Mouse (Mus musculus) cerebral cortex, adult 2 months (tissue): Measurements from ENCODE around the gene Tmem235.

Source experiments
- WGBS: fragments of 180-500 bp; shearing (Covaris S2); methylation state at CpG from one replicate; pipeline ENCODE4 v1.1.7; 2018; 5-methylcytosine and 5-hydroxymethylcytosine counted together

The Tmem235 gene

DNA sequence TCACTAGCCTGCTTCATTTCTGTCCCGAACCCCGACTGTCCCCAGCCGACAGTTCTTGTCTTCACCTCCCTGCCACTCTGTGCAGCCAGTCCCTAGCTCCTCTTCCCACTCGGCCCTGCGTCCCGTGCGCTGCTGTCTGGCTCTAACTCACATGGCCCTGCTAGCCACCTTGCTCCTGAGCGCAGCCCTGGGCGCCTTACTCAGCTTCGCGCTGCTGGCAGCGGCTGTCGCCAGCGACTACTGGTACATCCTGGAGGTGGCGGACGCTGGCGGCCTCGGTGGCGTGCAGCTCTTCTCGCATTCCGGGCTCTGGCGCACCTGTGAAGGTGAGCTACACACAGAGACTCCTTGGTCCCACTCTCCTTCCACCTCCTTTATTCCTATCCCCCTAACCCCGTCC is at the start of gene Tmem235:
Gene Tmem235 (plus strand): TSS at position 152 of the 400 bp plus-strand sequence.
- WGBS, result 10% methylated on average over 23 of the region's 23 CpGs

DNA sequence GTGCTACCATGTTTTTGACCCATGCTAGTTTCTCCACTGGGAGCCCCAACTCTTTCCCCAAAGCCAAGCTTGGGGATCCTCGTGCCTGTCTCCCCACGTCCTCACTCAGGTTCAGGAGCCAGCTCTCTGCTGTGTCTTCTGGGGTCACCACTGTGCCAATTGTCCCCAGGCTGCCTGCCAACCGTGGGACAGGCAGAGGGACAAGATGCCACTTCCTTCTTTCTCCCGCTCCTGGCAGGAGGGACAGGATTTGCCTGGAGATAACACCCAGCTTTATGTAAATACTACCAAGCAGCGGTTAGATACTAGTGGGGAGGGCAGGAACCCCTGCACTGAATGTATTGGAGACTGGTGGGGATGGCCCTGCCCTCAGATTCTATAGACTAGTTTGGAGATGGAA is 46.7 kb upstream of the Tmem235 start:
- 65% methylated on average over 5 of the region's 5 CpGs for WGBS

DNA sequence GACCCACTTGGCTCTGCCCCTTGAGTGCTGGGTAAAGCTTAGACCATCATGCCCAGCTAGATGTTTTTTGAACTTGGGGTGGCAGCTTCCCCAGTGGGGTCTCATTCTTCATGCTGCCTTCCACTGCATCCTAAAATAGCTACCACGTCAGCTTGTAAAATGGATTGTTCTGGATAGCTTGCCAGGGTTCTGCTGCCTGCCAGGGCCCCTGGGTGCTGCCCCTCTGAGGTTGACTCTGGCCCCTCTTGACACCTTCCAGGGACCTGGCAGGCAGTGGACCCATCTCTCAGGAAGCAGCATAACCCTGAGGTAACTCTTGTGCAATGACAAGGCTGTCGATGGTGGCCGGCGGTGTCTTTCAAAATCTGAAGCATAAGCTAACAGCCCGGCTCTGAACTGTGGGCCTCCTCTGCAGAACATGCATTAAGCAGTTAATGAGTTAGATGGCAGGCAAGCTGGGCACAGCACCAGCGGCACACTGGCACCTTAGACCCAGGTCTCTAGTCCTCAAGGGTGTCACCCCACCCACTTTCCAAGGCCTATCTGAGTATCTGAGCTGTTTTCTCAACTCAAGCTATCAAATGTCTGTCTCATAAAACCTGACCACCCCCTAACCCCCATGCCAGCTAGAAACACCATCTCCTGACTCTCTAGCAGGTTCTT is 45.7 kb upstream of the Tmem235 start:
- 89% methylated on average over 6 of the region's 6 CpGs for WGBS

DNA sequence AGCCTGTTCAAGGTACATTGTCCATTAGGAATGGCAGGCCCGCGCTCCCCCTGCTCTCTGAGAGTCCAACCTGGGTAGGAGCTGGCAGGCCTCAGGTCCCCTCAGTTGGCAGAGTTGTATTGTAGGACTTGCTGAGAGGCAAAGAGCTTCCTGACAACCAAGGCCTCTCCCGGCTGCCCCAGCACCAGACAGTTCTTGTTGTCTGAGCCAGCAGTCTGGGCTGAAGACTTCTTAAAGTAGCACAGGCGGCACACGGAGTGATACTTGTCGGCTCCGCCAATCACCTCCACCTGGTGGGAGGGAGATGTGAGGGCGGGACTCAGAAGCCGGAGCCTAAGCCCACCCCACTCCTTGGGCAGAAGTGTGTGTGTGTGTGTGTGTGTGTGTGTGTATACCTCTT is 44.7 kb upstream of the Tmem235 start:
- WGBS, result 56% methylated on average over 9 of the region's 9 CpGs

DNA sequence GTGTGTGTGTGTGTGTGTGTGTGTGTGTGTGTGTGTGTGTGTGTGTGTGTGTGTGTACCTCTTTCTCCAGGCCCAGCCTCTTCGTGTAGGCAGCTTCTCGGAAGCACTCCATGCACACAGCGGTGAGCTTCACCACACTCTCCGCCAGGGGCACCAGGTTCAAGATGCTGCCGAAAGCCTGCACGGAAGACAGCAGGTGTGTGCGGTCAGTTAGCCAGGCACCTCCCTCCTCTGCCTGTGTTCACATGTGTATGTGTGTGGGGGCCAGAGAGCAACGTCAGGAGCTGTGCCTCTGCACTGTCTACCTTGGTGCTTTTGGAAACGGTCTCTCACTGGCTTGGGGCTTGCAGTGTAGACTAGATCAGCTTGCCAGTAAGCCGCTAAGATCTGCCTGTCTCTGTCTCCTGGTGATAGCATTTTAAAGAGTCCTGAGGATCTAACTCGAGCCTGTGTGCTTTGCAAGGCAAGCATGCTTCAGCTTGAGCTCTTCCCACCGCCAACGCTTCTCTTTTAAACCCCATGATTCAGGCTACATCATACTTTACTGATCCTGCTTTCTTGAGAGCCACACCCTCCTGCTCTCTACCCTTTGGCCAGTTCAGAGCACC is 44.1 kb upstream of the Tmem235 start:
- 75% methylated on average over 13 of the region's 13 CpGs for WGBS

DNA sequence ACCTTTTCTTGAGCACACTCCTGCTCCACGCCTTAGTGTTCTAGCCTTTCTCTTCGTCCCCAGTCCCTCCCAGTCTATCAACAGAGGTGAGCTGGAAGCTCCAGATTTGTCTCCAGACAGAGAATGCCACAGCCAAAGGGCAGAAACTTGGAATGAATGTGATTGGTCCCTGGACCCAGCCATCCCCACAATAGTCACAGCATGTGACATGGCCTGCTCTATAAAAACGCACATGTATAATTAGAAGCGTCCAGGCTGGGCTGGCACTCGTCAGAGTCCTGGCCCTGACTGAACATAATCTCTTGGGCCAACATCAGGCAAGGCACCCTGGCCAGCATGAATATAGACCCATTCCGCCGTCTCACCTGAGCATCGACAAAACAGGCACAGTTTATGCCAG is 41.5 kb upstream of the Tmem235 start:
- 53% methylated on average over 8 of the region's 8 CpGs for WGBS

DNA sequence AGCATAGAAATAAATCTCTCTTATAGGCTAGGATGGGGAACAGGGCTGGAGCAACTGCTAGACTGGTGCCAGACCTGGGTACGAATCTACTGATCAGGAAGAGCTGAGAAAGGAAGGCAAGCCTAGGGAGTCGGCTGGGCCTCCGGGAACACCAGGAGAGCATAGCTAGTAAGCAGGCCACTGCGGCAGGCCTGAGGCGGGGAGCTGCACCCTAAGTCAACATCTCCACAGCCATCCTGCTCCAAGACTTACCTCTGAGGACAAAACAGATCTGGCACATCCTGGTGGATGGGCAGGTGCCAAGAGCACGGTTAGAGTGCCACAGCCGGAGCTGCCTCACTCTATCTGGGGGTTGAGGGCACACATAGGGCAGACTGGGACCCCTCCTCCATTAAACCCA is 40.4 kb upstream of the Tmem235 start:
- WGBS, result 97% methylated on average over 7 of the region's 7 CpGs

DNA sequence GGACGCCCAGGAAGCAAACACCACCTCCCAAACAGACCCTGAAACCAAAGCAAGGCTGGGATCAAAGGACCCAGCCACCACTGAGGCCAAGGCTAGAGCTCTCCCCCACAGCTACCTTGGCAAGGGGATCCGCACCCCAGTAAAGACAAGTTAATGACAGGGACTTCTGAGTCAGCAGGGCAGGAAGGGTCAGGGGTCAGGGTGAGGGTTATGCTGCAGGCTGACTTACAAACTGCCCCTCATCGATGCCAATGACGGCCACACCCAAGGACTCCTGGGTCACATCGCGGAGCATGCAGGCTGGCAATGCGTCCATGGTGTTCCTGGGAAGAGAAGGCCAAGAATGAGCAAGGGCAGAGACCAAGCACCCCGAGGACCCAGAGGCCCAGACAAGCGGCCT is 38.7 kb upstream of the Tmem235 start:
- WGBS, result 94% methylated on average over 9 of the region's 9 CpGs

DNA sequence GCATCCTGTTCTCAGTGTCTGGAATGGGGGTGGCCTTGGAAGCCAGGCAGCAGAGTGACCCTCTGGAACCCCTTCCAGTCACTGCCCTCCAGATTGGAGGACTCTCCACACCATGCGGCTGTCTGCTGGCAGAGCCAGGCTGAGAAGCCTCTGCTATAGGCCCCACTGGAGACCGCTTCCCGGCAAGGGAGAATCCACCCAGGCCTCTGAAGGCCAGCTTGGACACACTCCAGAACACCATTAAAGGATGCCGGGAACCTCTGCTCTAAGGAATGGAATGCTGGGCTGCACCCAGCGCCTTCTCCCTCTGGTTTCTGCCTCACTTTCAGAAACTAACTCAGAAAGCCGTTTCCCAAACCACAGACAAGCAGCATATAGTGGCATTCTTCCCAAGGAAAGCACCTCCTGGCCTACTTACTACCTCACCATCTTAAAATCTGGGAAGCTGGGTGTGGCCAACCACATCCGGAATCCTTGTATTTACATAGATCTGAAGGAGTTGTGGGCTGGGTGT is 37.8 kb upstream of the Tmem235 start:
- WGBS, result 59% methylated on average over 7 of the region's 7 CpGs

DNA sequence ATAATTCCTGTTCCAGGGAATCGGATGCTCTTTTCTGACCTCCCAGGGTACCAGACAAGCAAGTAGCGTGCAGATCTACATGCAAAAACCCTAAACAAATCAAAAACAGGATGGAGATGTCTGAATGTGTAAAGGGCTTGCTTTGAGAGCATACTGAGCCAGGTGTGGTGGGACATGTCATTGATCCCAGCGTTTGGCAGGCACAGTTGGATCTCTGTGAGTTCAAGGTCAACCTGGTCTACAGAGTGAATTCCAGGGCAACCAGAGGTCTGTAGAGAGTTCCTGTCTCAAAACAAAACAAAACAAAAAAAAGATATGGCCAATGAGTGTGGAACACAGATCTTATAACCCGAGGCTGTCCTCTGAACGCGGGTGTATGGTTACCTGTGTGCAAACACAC is 37.1 kb upstream of the Tmem235 start:
- WGBS, result 91% methylated on average over 6 of the region's 6 CpGs

DNA sequence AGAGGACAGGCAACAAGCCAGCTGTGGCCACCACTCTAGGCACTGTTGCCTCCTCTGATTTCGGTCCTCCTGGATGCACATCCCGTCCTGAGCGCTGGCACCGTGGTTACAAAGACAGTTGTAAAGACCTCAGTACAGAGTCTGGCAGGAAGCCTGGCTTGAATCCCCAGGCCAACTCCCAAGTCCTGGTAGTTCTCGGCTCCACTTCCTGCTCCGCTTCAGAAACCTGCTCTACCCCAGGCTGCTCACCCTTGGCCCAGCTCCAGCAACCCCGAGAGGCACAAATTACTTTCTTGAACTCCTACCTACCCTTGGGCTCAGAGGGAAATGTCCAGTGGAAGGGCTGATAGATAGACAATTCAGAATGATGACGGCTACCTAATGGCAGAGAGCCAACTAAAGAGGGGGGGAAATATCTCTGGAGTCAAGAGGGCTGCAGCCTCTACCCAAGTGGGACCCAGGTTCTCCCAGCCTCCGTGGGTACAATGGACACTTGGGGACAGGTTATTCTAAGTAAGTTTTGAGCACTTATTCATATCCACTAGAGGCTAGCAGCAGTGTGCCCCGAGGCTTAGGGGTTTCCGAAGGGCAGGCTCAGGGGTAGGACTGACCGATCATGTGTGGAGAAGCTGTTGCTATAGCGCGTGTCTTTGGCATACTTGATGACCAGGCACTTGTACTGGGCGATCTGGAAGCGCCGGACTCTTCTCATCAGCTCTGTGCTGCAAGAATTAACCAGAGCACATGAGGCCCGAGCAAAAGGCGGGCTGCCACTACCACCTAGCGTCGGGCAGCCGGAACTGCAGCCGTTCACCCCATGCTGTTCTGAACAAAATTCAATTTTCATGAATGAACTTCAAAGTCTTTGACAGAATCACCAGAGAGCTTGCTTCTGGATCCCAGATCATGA is 36.2 kb upstream of the Tmem235 start:
- WGBS, result 8% methylated on average over 23 of the region's 23 CpGs

DNA sequence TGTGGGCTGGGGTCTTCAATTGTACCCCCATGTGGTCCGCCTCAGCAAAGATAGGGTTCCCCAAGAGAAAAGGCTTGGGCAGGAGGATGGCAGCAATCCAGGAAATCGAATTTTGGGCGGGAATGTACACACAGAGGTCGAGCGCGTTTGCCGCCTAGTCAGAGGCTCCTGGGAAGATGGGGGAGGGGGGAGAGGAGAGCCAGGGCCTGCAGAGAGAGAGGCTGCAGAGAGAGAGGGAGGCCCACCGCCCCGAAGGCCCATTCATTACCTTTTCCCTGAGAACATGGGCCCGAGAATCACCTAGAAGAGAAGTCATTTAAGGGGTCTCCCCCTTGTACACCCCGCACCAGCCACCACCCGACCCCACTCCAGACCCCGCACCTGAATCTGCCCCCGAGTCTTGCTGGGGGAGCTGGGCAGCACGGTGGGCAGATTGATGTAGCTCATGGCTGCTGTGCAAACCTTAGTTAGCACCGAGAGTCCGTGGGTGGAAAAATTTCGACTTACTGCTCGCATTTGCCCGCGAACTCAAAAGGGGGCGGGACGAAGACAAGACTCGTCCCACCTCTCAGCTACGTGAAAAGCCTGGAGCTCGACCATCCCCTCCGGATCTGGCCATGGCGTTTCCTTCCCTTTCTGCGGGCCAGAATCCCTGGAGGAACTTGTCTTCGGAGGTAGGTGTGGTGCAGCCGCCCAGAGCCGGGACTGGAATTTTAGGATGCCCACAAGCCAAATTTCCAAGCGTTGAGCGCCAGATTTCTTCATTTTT is 35.0 kb upstream of the Tmem235 start, which contains the start of the genes Afmid and Tk1:
Gene Afmid (plus strand): TSS at position 592 of the 769 bp plus-strand sequence.
Gene Tk1 (minus strand): TSS at position 760 of the 769 bp plus-strand sequence.
- under 1% methylated on average over 34 of the region's 34 CpGs for WGBS

DNA sequence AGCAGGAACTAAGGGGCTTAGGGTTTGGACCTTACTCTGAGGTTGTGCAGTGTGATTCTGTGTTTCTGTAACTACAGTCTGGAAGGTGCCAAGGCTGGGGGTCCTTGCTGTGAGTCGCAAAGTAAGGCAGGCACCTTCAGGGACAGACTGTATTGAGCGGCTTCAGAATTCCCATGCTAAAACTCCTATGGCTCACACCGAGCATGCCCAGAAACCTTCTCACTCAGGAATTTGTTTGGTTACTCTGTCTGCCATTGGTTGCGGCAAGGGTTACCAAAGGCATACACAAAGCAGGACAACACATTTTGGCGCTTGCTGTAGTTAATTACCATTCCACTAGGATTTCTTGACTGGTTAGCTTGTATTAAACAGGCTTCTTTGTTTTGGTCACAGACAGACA is 34.4 kb upstream of the Tmem235 start:
- 23% methylated on average over 5 of the region's 5 CpGs for WGBS

DNA sequence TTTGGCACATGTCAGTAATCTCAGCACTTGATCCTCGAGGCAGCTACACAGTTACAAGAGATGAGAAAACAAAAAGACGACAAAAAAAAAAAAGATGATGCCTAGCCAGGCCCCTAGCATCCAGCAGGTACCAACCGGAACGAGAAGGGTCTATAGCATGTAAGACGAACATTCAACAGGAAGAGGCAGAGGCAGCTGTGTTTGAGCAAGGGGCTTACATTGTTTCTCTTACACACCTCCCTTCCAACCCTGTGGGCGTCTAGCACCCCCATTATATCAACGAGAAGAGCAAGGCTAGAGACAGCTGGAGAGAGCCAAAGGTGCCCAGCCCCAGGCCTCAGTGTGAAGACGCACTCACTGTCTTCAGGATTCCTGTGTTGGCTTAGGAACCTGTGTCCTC is 33.6 kb upstream of the Tmem235 start:
- WGBS, result 67% methylated on average over 8 of the region's 8 CpGs

DNA sequence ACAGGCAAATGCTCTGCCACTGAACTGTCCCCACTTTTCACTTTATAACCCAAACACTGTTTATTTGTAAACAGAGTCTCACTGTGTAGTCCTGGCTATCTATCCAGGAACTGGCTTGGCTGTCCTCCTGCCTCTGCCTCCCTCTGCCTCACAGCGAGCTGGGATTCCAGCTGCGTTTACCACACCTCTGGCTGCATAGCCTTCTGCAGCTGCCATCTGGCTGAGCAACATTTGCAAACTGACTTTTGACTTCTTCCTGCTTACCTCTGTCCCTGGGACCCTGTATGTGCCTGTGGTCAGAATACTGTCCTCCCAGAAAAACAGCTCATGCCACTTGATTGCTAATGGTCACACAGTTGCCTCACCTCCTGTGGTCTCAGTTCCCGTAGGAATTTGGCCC is 33.2 kb upstream of the Tmem235 start:
- WGBS, result 77% methylated on average over 3 of the region's 3 CpGs

DNA sequence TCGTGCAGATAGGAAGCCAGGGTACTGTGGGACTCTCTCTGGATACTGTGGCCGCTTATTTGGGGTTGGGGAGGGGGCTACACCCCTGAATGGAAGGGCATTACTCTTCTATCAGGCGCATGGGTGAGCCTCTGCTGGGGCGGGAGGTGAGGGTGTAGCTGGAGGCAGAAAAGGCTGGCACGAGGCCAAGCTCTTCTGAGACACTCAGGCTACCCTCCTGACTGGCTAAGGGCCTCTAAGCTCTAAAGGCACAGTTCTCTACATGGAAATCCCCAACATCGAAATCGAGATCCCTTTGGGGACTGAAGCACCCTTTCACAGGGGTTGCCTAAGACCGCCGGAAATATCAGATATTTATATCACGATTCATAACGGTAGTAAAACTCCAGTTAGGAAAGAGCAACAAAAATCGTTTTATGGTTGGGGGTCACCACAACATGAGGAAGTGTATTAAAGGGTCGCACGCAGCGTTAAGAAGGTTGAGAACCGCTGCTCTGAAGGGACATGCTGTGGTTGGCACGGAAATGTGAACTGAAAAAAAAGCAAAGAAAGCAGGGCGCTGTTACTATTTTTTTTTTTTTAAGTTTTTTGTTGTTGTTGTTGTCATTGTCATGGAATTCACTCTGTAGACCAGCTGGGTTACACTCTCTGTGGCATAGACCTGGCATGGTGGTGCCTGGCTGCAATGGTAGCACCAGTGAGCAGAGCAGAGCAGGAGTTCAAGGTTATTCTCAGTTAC is 32.2 kb upstream of the Tmem235 start:
- WGBS, result 65% methylated on average over 18 of the region's 18 CpGs

DNA sequence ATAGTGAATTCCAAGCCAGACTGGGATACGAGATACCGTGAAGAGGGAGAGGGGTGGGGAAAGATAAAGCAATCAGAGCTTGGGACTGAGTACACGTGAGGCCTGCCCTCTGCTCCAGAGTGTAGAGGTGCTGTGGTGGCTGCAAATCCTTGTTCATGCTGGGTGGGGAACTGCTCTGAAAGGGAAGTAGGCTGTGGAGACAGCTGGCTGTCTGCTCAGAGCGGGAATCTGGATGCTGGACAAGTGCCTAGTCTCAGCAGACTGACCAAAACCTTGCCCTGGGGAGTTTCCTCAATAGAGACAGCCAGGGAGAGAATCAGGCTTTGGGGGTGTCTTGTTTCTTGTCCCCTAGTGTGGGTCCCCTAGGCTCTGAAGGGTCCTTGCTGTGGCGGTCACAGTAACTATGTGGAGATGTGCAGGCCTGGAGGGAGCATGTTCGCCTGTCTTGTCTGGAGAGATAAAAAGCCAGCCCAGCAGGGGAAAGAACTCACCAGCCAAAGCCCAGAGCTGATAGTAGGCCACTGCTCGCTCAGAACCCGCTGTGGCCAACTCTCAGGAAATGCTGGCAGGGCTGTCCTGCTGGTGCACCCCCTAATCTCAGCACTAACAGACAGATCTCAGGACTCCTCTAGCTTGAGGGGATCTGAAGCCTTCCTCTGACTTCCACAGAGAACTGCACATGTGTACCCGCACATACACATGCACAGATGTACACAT is 31.5 kb upstream of the Tmem235 start:
- 66% methylated on average over 9 of the region's 9 CpGs for WGBS

DNA sequence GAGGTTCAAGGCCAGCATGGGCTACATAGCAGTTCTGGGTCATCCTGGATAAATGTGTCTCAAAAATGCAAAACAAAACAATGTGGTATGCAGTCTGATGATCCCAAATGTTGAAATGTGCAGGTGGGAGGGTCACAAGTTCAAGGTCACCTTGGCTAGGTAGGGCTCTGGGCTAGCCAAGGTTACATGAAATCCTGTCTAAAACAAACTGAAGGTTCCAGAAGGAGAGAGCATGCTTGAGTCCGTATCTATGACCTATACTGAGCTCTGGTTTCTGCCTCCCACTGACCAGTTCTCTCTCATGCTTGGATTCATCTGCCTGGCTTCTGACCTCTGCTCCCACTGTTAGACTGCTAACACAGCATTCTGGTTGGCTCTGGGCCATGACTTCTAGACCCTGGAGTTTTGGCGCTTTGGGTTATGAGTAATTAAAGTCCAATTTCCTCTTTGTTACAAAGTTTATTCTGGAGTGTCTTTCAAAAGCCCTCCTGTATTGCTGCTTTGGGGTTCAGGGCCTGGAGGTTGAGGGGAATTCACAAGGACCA is 30.8 kb upstream of the Tmem235 start:
- WGBS, result 71% methylated on average over 2 of the region's 2 CpGs

DNA sequence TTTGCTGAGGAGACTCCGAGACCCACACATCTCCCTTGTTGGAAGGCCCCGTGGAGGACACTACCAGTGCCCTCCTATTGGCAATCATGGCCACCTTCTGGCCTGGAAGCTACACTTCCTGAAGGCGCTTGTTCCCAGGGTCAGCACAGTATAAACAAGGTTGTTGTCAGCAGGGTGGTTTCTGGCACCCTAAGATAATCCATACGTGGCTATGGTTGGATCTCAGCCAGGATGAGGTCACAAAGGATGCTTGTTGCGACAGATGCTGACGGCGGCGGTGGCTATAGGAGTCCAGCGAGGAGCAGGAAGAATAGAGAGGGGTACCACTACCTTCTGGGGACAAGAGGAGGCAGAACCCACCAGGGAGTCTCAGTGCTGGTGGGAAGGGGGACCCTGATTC is 30.2 kb upstream of the Tmem235 start:
- WGBS, result 64% methylated on average over 9 of the region's 9 CpGs
